Mouse (Mus musculus): ENCODE measurements around the gene Mblac2. TPM values are rescaled to one million over a fixed set of nuclear protein-coding genes. Genes with fewer than 3 reads are reported as not detected.

The Mblac2 gene
- total RNA-seq, 2 experiments from 2014 or later, result 2.7 TPM

GRCm38 (mm10) chr13:81801121-81801520, 90.0 kb downstream of the Mblac2 start:
- peak; percentile 69 for ATAC-seq (ENCODE audit: poor library complexity, severe bottlenecking)

Other genes with a start within 250 kb of the Mblac2 start
- not detected in 2 replicates for gene Adgrv1, start 78.2 kb upstream of the Mblac2 start, total RNA-seq (2015)
- not detected in 2 replicates for gene Adgrv1, start 78.2 kb upstream of the Mblac2 start, total RNA-seq (2017)
- 34.2 and 44.9 TPM in 2 replicates for gene Lysmd3, start 53.7 kb upstream of the Mblac2 start, total RNA-seq (2015)
- gene Lysmd3, start 53.7 kb upstream of the Mblac2 start, total RNA-seq (2017), result 20.7 and 37.0 TPM in 2 replicates
- 3.3 and 5.4 TPM in 2 replicates for gene Polr3g, start 328 bp upstream of the Mblac2 start, total RNA-seq (2015)
- gene Polr3g, start 328 bp upstream of the Mblac2 start, total RNA-seq (2017), result 2.6 and 4.6 TPM in 2 replicates
- 138 and 147 TPM in 2 replicates for gene Cetn3, start 71.7 kb downstream of the Mblac2 start, total RNA-seq (2015)
- 245 and 248 TPM in 2 replicates for gene Cetn3, start 71.7 kb downstream of the Mblac2 start, total RNA-seq (2017)